Mouse (Mus musculus) subcutaneous adipose tissue, adult 2 months (tissue): Measurements from ENCODE around the gene Gm11992. TPM values are rescaled to one million over a fixed set of nuclear protein-coding genes. Genes with fewer than 3 reads are reported as not detected.

Source experiments
- polyA plus RNA-seq: library from polyadenylated mRNA; depleted of rRNA; stranded (reverse); fragments of >200 nt; gene quantifications from 2 replicates; pipeline ENCODE4 v1.2.3, GENCODE M21; 2012; ENCODE audit warnings: low replicate concordance; rRNA removed

Gene Gm11992
- polyA plus RNA-seq, result 0.76 TPM in 2 replicates

GRCm38 (mm10) chr11:9048011-9048702, at the start of gene Gm11992:
Gm11992 (plus strand) TSS chr11:9048594.

GRCm38 (mm10) chr11:9010853-9011339, 37.5 kb upstream of the Gm11992 start, which contains the start of gene Hus1:
Hus1 (minus strand) TSS chr11:9011191.

GRCm38 (mm10) chr11:9048703-9049060, 288 bp downstream of the Gm11992 start, which contains the start of gene Sun3:
Sun3 (minus strand) TSS chr11:9048991.

GRCm38 (mm10) chr11:9118050-9118420, 69.6 kb downstream of the Gm11992 start, which contains the start of gene Upp1:
Upp1 (plus strand) TSS chr11:9118103.

Other genes with a start within 250 kb of the Gm11992 start
- 0.03 and 0.30 TPM in 2 replicates for gene Pkd1l1, start 75.3 kb upstream of the Gm11992 start, polyA plus RNA-seq
- gene Hus1, start 37.4 kb upstream of the Gm11992 start, polyA plus RNA-seq, result 4.8 and 11.9 TPM in 2 replicates
- not detected in 2 replicates for gene Sun3, start 397 bp downstream of the Gm11992 start, polyA plus RNA-seq
- gene Upp1, start 69.5 kb downstream of the Gm11992 start, polyA plus RNA-seq, result 17.4 and 20.7 TPM in 2 replicates
- 0.12 TPM in 1 of 2 replicates, not detected in the other for gene Abca13, start 143.3 kb downstream of the Gm11992 start, polyA plus RNA-seq